Mouse (Mus musculus) cerebellum, adult 2 months (tissue): Measurements from ENCODE around the gene Kiss1r.

Source experiments
- CTCF ChIP-seq: fragments of 200-500 bp; IDR thresholded peaks from 2 replicates; pipeline ENCODE4 v1.5.1; 2011; ENCODE audit warnings: low read depth, mild to moderate bottlenecking, control low read depth, low read length, moderate library complexity, borderline replicate concordance; ENCODE audit not compliant: insufficient read depth
- POLR2A ChIP-seq: fragments of 200-500 bp; IDR thresholded peaks from 2 replicates; pipeline ENCODE4 v1.6.1; 2011; ENCODE audit warnings: low read length, control low read depth, borderline replicate concordance; ENCODE audit not compliant: insufficient read depth

DNA sequence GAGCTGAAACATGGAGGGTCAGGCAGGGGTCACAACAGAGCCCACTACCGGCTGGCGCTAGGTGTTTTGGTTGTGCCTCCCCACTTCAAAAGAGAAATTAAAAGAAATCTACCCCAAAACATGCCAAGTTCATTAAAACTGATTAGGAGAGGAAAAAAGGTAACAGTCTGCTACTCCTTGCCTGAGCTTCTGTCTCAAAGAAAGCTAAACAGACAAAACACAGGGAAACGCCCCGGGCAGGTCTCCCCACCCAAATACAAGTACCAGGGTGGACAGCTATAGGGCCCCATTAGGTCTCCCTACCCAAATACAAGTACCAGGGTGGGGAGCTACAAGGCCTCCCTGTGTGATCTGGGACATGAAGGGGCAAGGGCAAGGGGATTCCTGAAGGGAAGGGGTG is 6.2 kb upstream of the Kiss1r start, which contains the start of gene Gm26602:
- no peak for TF ChIP-seq CTCF
- TF ChIP-seq POLR2A: no peak
